Mouse (Mus musculus) right cerebral cortex, postnatal 25 days (tissue): ENCODE results near the gene Gm3685.
"Not testable (repeated sequence)": the region's sequence is repeated elsewhere in the genome, so short reads cannot be mapped to it uniquely, and the experiment has no call there.

ENCODE experiments used
- DNase-seq: peaks from one replicate; pipeline ENCODE4 v3.0.0; 2022

The Gm3685 gene

GRCm38 (mm10) chr14:7044870-7045269 lies at the start of gene Gm3685:
Gene Gm3685, minus strand, starts transcription at chr14:7044970.
- not testable (repeated sequence) for DNase-seq

GRCm38 (mm10) chr14:7026781-7027749 lies 17.7 kb downstream of the Gm3685 start, which contains the start of gene Gm10406:
Gene Gm10406, minus strand, starts transcription at chr14:7027449.
- peak; percentile 16 for DNase-seq

GRCm38 (mm10) chr14:7026274-7026673 lies 18.5 kb downstream of the Gm3685 start:
- DNase-seq = peak; percentile 16
